Mouse (Mus musculus): ENCODE results near the gene Aqp1. TPM values are rescaled to one million over a fixed set of nuclear protein-coding genes. Genes with fewer than 3 reads are reported as not detected.

Gene Aqp1
- polyA plus RNA-seq (2012; rRNA removed), result 212 and 225 TPM in 2 replicates

DNA sequence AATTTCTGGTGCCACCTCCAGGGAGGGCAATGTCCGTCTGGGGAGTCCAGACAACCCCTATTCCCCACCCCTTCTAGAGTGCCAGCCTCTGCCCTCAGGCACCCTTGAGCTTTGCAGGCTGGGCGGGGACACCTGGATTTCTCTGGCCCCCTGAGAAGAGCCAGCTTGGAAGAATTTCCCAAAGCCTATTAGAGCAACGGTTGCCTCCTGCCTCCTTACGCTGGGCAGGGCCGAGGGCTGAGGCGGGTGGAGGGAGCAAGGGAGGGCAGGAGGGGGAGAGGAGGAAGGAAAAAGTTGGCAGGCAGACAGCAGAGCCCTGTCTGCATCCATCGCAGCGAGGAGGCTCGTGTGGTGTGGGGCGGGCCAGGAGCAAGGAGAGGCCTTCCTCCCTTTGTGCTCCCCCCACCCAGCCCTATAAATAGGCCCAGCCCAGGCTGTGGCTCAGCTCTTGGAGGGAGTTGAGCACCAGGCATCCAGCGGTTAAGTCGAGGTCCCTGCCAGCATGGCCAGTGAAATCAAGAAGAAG, at the start of gene Aqp1:
TSS of gene Aqp1 (plus strand) at position 444 of the 526 bp plus-strand sequence.

DNA sequence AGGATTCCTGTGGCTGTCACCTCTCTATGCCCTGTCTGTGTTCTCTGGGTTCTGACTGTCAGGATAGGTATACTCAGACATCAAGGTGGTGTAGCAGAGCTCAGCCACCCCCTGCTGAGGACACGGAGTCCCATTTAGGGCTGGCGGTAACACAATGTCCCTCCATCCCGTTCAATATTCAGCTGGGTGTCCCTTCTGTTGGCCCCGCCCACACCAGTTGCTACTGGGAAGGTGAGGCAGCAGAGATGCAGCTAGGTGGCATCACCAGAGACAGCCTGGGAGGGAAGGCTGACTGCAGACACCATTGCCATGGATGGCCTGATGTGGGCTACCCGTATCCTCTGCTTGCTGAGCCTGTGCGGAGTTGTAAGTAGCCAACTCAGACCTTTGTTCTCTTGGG, 39.8 kb downstream of the Aqp1 start, which contains the start of gene Ghrhr:
TSS of gene Ghrhr (plus strand) at position 220 of the 400 bp plus-strand sequence.

Other genes with a start within 250 kb of the Aqp1 start
- gene Crhr2, start 203.4 kb upstream of the Aqp1 start, polyA plus RNA-seq (2012; rRNA removed), result 0.53 and 1.00 TPM in 2 replicates
- 8.7 and 8.9 TPM in 2 replicates for gene Inmt, start 161.4 kb upstream of the Aqp1 start, polyA plus RNA-seq (2012; rRNA removed)
- 14.9 and 17.7 TPM in 2 replicates for gene Mindy4, start 133.0 kb upstream of the Aqp1 start, polyA plus RNA-seq (2012; rRNA removed)
- gene Ghrhr, start 39.9 kb downstream of the Aqp1 start, polyA plus RNA-seq (2012; rRNA removed), result not detected in 2 replicates
- gene Adcyap1r1, start 115.5 kb downstream of the Aqp1 start, polyA plus RNA-seq (2012; rRNA removed), result 12.0 and 22.7 TPM in 2 replicates

Measured in ovary, adult 2 months (tissue).